In the genomic region with DNA sequence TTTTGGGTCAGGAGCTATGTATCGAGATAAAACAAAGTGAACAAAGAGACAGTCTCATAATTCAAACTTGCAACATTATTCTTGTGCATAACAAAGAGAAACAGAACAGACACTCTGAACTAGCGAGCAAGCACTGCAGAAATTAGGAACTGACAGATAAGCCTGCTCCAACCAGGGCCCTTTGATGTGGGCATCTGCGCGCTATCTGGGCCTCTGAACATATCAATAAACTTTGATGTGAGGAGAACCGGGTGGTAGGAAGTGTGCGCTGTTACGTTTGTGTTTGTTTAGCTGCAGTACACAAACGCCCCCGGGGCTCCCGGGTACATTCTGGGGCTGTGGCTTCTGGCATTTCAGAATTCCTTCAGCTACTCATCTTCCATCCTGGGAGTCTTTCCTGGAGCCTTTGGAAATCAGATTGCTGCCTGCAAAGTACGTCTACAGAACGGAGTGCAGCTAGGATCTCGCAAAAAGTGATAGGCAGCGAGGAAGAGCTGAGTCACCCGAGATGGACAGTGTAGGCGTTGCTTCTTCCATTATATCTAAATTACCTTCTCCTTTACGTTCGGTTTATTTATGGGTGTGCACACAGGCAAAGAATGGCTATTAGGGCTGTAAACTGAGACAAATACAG, we compare ENCODE assay signal across 10 mouse cellular contexts.
A peak's percentile ranks its signal among the peaks of the same experiment; 100 is the strongest.
DNase-seq lines count a peak whose midpoint lies in the region; ATAC-seq lines count a peak whose summit lies in the region.
"Had no signal": no experiment of that assay in that cellular context is flagged by ENCODE, and none has a peak within 500 bp of the region (broad histone marks: within the 10 kb centered on the region; RNA-seq: fewer than 3 reads in every experiment).

No protein-coding gene starts in this region.

- no peak overlapping the region for H3K9ac ChIP-seq in liver, embryonic 11.5 days (ENCODE audit: low read depth, low read length)
- H3K9ac ChIP-seq in neural tube, embryonic 15.5 days (replicated peaks), result no peak overlapping the region
- H3K9ac ChIP-seq: hindbrain, embryonic 15.5 days had no signal

- ATAC-seq in liver, embryonic 11.5 days (replicated peaks; ENCODE audit: low FRiP score), result no peak
- peak; percentile 83 for ATAC-seq in inflammation-experienced regulatory T-cells, adult 6 months
- ATAC-seq in neural tube, embryonic 15.5 days (ENCODE audit: low FRiP score), result no peak

- peak; percentile 41 to 77 for DNase-seq in adrenal gland, adult (ENCODE audit: inconsistent age in 2 of 2, low spot score in 1 of 2)
- no peak for DNase-seq in adrenal gland, postnatal 14 days
- DNase-seq in liver, result peak; percentile 9
- DNase-seq in liver, embryonic 11.5 days (ENCODE audit: low spot score), result no peak
- DNase-seq in layer of hippocampus, adult 11-12 months (ENCODE audit: low spot score), result no peak
- no peak for DNase-seq in B cell, adult 2 months
- DNase-seq: gastrocnemius, postnatal 10 days had no signal

- 0 out of 2 replicates have a peak, but pooled peaks cover 3% of the 10 kb centered on the region for H3K4me1 ChIP-seq in liver, embryonic 11.5 days (replicated peaks; ENCODE audit: control insufficient read depth, insufficient read depth, low read length)
- H3K4me1 ChIP-seq in neural tube, embryonic 15.5 days, result peaks cover 34% of the 10 kb centered on the region

- H3K4me2 ChIP-seq in liver, embryonic 11.5 days, result no peak overlapping the region
- H3K4me2 ChIP-seq in neural tube, embryonic 15.5 days, result 0 out of 2 replicates have a peak overlapping the region, but pooled peaks have one; percentile 3
- H3K4me2 ChIP-seq: hindbrain, embryonic 15.5 days had no signal

- H3K27me3 ChIP-seq in liver, embryonic 11.5 days (replicated peaks; ENCODE audit: control insufficient read depth, insufficient read depth, low read length), result no peaks in the 10 kb centered on the region
- H3K27me3 ChIP-seq in neural tube, embryonic 15.5 days (replicated peaks), result peaks cover 25% of the 10 kb centered on the region

- no peaks in the 10 kb centered on the region for H3K36me3 ChIP-seq in liver, embryonic 11.5 days (ENCODE audit: control insufficient read depth, insufficient read depth, low read length)
- no peaks in the 10 kb centered on the region for H3K36me3 ChIP-seq in neural tube, embryonic 15.5 days
- H3K36me3 ChIP-seq: hindbrain, embryonic 15.5 days had no signal

- H3K9me3 ChIP-seq in liver, embryonic 11.5 days (ENCODE audit: control insufficient read depth, low read length), result no peaks in the 10 kb centered on the region
- no peaks in the 10 kb centered on the region for H3K9me3 ChIP-seq in neural tube, embryonic 15.5 days (replicated peaks)
- H3K9me3 ChIP-seq: hindbrain, embryonic 15.5 days had no signal

- no peak overlapping the region for H3K27ac ChIP-seq in liver, embryonic 11.5 days (ENCODE audit: low read depth, low read length)
- H3K27ac ChIP-seq in neural tube, embryonic 15.5 days (replicated peaks), result no peak overlapping the region

- no peak overlapping the region for H3K4me3 ChIP-seq in liver, embryonic 11.5 days (ENCODE audit: low read depth, low read length)
- no peak overlapping the region for H3K4me3 ChIP-seq in neural tube, embryonic 15.5 days (replicated peaks)
- H3K4me3 ChIP-seq: hindbrain, embryonic 15.5 days had no signal

- 39% methylated on average over 18 of the region's 18 CpGs for WGBS in liver, embryonic 11.5 days
- WGBS in neural tube, embryonic 15.5 days, result 30% methylated on average over 18 of the region's 18 CpGs

Comparison
In these comparisons a context has a peak if more than half of its experiments do, and no peak if none do; other contexts are left out.
1. DNase-seq: peak in adrenal gland, adult (2 of 2) and liver (single experiment); none in adrenal gland, postnatal 14 days (single experiment), liver, embryonic 11.5 days (single experiment), layer of hippocampus, adult 11-12 months (single experiment) and B cell, adult 2 months (0 of 2).